Mouse (Mus musculus): ENCODE results near the gene Heatr5a. TPM values are rescaled to one million over a fixed set of nuclear protein-coding genes. Genes with fewer than 3 reads are reported as not detected.

Gene Heatr5a
- polyA plus RNA-seq, 1 experiment: 13.4 TPM

GRCm38 (mm10) chr12:51990629-51991028, 19.5 kb upstream of the Heatr5a start:
- no peak for DNase-seq
- Histone ChIP-seq H3K27ac (ENCODE audit: insufficient read depth, low read depth, low read length) (no peak overlapping the region), H3K4me1 (ENCODE audit: control insufficient read depth, insufficient read depth, low read length) (no peaks in the 10 kb centered on the region), H3K27me3 (replicated peaks; ENCODE audit: control insufficient read depth, insufficient read depth, low read length) (no peaks in the 10 kb centered on the region), H3K4me3 (ENCODE audit: insufficient read depth, low read depth, low read length) (no peak overlapping the region), H3K36me3 (ENCODE audit: control insufficient read depth, insufficient read depth, low read length) (no peaks in the 10 kb centered on the region)
- no peak for TF ChIP-seq POLR2A (IDR thresholded peaks at IDR 0.05; ENCODE audit: low read depth, low read length)
- WGBS: 82% methylated on average over 2 of the region's 2 CpGs

GRCm38 (mm10) chr12:51988536-51988935, 17.4 kb upstream of the Heatr5a start:
- no peaks in the 10 kb centered on the region for H3K36me3 ChIP-seq (ENCODE audit: control insufficient read depth, insufficient read depth, low read length)
- no peaks in the 10 kb centered on the region for H3K27me3 ChIP-seq (replicated peaks; ENCODE audit: control insufficient read depth, insufficient read depth, low read length)
- H3K4me1 ChIP-seq (ENCODE audit: control insufficient read depth, insufficient read depth, low read length): no peaks in the 10 kb centered on the region
- DNase-seq: no peak
- no peak overlapping the region for H3K27ac ChIP-seq (ENCODE audit: insufficient read depth, low read depth, low read length)
- no peak overlapping the region for H3K4me3 ChIP-seq (ENCODE audit: insufficient read depth, low read depth, low read length)
- TF ChIP-seq POLR2A (IDR thresholded peaks at IDR 0.05; ENCODE audit: low read depth, low read length) (no peak), CTCF (conservative IDR thresholded peaks at IDR 0.05; ENCODE audit: insufficient read depth, insufficient read length, low read depth, low read length) (no peak)
- 81% methylated on average over 5 of the region's 5 CpGs for WGBS

- no peak for TF ChIP-seq POLR2A (IDR thresholded peaks at IDR 0.05; ENCODE audit: low read depth, low read length)
- TF ChIP-seq CTCF (conservative IDR thresholded peaks at IDR 0.05; ENCODE audit: insufficient read depth, insufficient read length, low read depth, low read length): no peak
- WGBS: 58% methylated on average over 4 of the region's 4 CpGs
- Histone ChIP-seq H3K27me3 (replicated peaks; ENCODE audit: control insufficient read depth, insufficient read depth, low read length) (no peaks in the 10 kb centered on the region), H3K27ac (ENCODE audit: insufficient read depth, low read depth, low read length) (no peak overlapping the region), H3K4me3 (ENCODE audit: insufficient read depth, low read depth, low read length) (no peak overlapping the region), H3K36me3 (ENCODE audit: control insufficient read depth, insufficient read depth, low read length) (no peaks in the 10 kb centered on the region), H3K4me1 (ENCODE audit: control insufficient read depth, insufficient read depth, low read length) (no peaks in the 10 kb centered on the region)
- no peak for DNase-seq
Measured at GRCm38 (mm10) chr12:51985826-51986225, 14.7 kb upstream of the Heatr5a start.

GRCm38 (mm10) chr12:51985163-51985748, 14.1 kb upstream of the Heatr5a start:
- 89% methylated on average over 3 of the region's 3 CpGs for WGBS
- no peak for TF ChIP-seq CTCF (conservative IDR thresholded peaks at IDR 0.05; ENCODE audit: insufficient read depth, insufficient read length, low read depth, low read length)
- TF ChIP-seq POLR2A (IDR thresholded peaks at IDR 0.05; ENCODE audit: low read depth, low read length): no peak

GRCm38 (mm10) chr12:51983625-51984024, 12.5 kb upstream of the Heatr5a start:
- DNase-seq: no peak
- 88% methylated on average over 1 of the region's 1 CpGs for WGBS
- no peak overlapping the region for H3K4me3 ChIP-seq (ENCODE audit: insufficient read depth, low read depth, low read length)

More at GRCm38 (mm10) chr12:51985163-51985748, 14.1 kb upstream of the Heatr5a start:
- Histone ChIP-seq H3K27ac (ENCODE audit: insufficient read depth, low read depth, low read length) (no peak overlapping the region), H3K27me3 (replicated peaks; ENCODE audit: control insufficient read depth, insufficient read depth, low read length) (no peaks in the 10 kb centered on the region), H3K36me3 (ENCODE audit: control insufficient read depth, insufficient read depth, low read length) (no peaks in the 10 kb centered on the region), H3K4me1 (ENCODE audit: control insufficient read depth, insufficient read depth, low read length) (no peaks in the 10 kb centered on the region), H3K4me3 (ENCODE audit: insufficient read depth, low read depth, low read length) (no peak overlapping the region)
- no peak for DNase-seq

GRCm38 (mm10) chr12:51976531-51976930, 5.4 kb upstream of the Heatr5a start:
- TF ChIP-seq POLR2A (IDR thresholded peaks at IDR 0.05; ENCODE audit: low read depth, low read length) (no peak), CTCF (conservative IDR thresholded peaks at IDR 0.05; ENCODE audit: insufficient read depth, insufficient read length, low read depth, low read length) (no peak)
- DNase-seq: no peak
- no peaks in the 10 kb centered on the region for H3K27me3 ChIP-seq (replicated peaks; ENCODE audit: control insufficient read depth, insufficient read depth, low read length)

More at GRCm38 (mm10) chr12:51983625-51984024, 12.5 kb upstream of the Heatr5a start:
- Histone ChIP-seq H3K27me3 (replicated peaks; ENCODE audit: control insufficient read depth, insufficient read depth, low read length) (no peaks in the 10 kb centered on the region), H3K4me1 (ENCODE audit: control insufficient read depth, insufficient read depth, low read length) (no peaks in the 10 kb centered on the region), H3K36me3 (ENCODE audit: control insufficient read depth, insufficient read depth, low read length) (no peaks in the 10 kb centered on the region), H3K27ac (ENCODE audit: insufficient read depth, low read depth, low read length) (no peak overlapping the region)
- TF ChIP-seq CTCF (conservative IDR thresholded peaks at IDR 0.05; ENCODE audit: insufficient read depth, insufficient read length, low read depth, low read length) (no peak), POLR2A (IDR thresholded peaks at IDR 0.05; ENCODE audit: low read depth, low read length) (no peak)

GRCm38 (mm10) chr12:51974381-51974780, 3.3 kb upstream of the Heatr5a start:
- no peak for TF ChIP-seq POLR2A (IDR thresholded peaks at IDR 0.05; ENCODE audit: low read depth, low read length)
- TF ChIP-seq CTCF (conservative IDR thresholded peaks at IDR 0.05; ENCODE audit: insufficient read depth, insufficient read length, low read depth, low read length): no peak
- no peak for DNase-seq

More at GRCm38 (mm10) chr12:51976531-51976930, 5.4 kb upstream of the Heatr5a start:
- Histone ChIP-seq H3K36me3 (ENCODE audit: control insufficient read depth, insufficient read depth, low read length) (no peaks in the 10 kb centered on the region), H3K4me3 (ENCODE audit: insufficient read depth, low read depth, low read length) (no peak overlapping the region), H3K4me1 (ENCODE audit: control insufficient read depth, insufficient read depth, low read length) (no peaks in the 10 kb centered on the region), H3K27ac (ENCODE audit: insufficient read depth, low read depth, low read length) (no peak overlapping the region)
- WGBS: 75% methylated on average over 9 of the region's 9 CpGs

More at GRCm38 (mm10) chr12:51974381-51974780, 3.3 kb upstream of the Heatr5a start:
- H3K4me1 ChIP-seq (ENCODE audit: control insufficient read depth, insufficient read depth, low read length): peaks cover 3% of the 10 kb centered on the region; the same call in 1 of the 2 replicates
- no peak overlapping the region for H3K4me3 ChIP-seq (ENCODE audit: insufficient read depth, low read depth, low read length)
- H3K27me3 ChIP-seq (replicated peaks; ENCODE audit: control insufficient read depth, insufficient read depth, low read length): no peaks in the 10 kb centered on the region
- no peak overlapping the region for H3K27ac ChIP-seq (ENCODE audit: insufficient read depth, low read depth, low read length)
- H3K36me3 ChIP-seq (ENCODE audit: control insufficient read depth, insufficient read depth, low read length): no peaks in the 10 kb centered on the region
- 92% methylated on average over 1 of the region's 1 CpGs for WGBS

All from kidney, adult 2 months (tissue).